Mouse (Mus musculus): ENCODE measurements around the gene Rasa2.
"Not testable (repeated sequence)": the region's sequence is repeated elsewhere in the genome, so short reads cannot be mapped to it uniquely, and the experiment has no call there.

The Rasa2 gene

GRCm38 (mm10) chr9:96583496-96583895 is 47.9 kb downstream of the Rasa2 start:
- no peak for DNase-seq (ENCODE audit: low spot score in 2 of 2)

DNA sequence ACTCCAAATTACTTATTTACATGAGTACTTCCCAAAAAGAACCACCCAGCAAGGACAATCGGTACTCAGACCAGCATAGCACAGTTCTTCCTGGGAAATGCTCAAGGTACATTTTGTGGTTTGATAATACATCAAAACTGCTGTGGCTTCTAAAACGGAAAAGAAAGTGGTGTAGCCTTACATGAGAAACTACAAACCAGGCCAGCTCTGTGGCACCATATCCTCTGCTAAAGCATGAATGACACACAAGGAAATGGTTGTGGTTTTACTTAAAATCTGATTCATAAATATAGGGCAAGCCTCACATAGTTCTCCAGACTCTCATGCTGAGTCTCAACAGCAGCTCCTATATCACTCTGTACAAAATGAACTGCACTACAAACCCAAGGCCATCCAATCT is 48.3 kb downstream of the Rasa2 start:
- DNase-seq (ENCODE audit: low spot score in 2 of 2), result no peak

- DNase-seq (ENCODE audit: low spot score in 2 of 2), result no peak
These were observed 53.2 kb downstream of the Rasa2 start for GRCm38 (mm10) chr9:96578190-96578589.

DNA sequence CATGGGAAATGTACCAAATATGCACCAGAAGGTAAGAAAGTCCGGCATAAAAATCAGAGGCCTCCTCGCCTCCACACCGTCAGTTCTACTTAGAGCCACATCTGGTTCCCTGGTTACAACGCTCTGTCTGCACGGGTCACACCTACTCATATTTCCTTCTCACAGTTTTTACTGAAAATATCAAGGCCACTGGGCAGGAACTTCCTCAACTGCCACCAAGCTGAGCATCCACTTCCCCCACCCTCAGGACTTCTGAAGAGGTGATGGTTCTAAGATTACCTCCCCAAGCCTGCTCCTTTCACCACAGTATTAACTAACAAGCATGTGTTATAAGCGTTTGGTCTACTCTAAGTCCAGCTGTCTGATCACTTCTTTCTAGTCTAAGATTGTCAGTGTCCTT is 53.7 kb downstream of the Rasa2 start:
- DNase-seq (ENCODE audit: low spot score in 2 of 2), result no peak

GRCm38 (mm10) chr9:96573252-96573651 is 58.2 kb downstream of the Rasa2 start:
- DNase-seq (ENCODE audit: low spot score in 2 of 2), result no peak

- DNase-seq (ENCODE audit: low spot score in 2 of 2), result no peak
These were observed 58.7 kb downstream of the Rasa2 start for GRCm38 (mm10) chr9:96572754-96573153.

GRCm38 (mm10) chr9:96566470-96566996 is 64.9 kb downstream of the Rasa2 start:
- no peak for DNase-seq (ENCODE audit: low spot score in 2 of 2)

DNA sequence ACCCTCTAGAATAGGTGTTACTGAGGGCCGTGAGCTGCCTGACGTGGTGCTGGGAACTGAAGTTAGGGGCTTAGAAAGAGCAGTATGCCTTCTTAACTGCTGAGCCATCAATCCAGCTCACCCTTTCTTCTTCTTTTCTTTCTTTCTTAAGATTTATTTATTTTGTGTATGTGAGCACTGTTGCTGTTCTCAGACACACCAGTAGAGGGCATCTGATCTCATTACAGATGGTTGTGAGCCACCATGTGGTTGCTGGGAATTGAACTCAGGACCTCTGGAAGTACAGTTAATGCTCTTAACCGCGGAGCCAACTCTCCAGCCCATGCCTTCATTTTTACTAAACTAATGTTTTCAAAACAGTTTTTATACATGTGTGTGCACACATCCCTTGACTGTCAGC is 67.9 kb downstream of the Rasa2 start:
- DNase-seq (ENCODE audit: low spot score in 2 of 2), result no peak

GRCm38 (mm10) chr9:96559148-96559547 is 72.3 kb downstream of the Rasa2 start:
- DNase-seq (ENCODE audit: low spot score in 2 of 2), result no peak

GRCm38 (mm10) chr9:96558594-96558993 is 72.8 kb downstream of the Rasa2 start:
- DNase-seq (ENCODE audit: low spot score in 2 of 2), result no peak

DNA sequence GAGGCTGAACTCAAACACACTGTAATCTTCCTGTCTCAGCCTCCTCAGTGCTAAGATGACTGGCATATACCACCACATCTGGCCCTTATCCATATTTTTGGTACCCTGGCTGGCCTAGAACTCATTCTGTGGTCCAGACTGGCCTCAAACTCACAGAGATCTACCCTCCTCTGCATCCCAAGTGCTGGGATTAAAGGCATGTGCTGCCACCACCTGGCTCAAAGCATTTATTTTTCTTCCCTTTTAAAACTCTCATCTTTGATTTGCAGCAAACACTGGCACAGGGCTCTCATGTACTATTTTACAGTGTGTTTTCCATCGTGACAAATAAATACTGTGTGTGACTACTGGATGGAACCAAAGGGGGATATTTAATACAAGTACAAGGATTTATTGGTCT is 77.3 kb downstream of the Rasa2 start:
- no peak for DNase-seq (ENCODE audit: low spot score in 2 of 2)

DNA sequence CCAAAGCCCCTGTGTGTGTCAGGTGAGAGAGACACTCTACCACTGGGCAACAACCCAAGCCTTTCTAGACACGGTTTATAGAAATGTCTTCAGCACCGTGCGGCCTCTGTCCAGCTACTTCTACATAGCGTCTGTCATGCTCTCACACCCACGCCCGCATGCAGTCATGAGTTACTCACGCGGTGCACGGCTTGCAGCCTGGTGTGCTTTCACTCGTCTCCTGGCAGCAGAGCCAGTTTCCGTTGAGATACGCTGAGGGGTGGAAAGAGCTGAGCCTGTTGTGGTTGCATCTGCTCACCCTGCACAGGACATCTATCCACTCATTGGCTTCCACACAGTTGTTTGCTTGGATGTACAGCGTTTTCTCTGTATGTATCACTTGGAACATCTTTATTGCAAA is 86.0 kb downstream of the Rasa2 start:
- no peak for DNase-seq (ENCODE audit: low spot score in 2 of 2)

GRCm38 (mm10) chr9:96543643-96544640 is 87.5 kb downstream of the Rasa2 start:
- peak in 1 of 2 experiments; percentile 30 for DNase-seq (ENCODE audit: low spot score in 2 of 2)

- DNase-seq (ENCODE audit: low spot score in 2 of 2), result no peak
These were observed 92.5 kb downstream of the Rasa2 start for GRCm38 (mm10) chr9:96538916-96539315.

GRCm38 (mm10) chr9:96537615-96537919 is 93.8 kb downstream of the Rasa2 start:
- DNase-seq (ENCODE audit: low spot score in 2 of 2), result no peak

DNA sequence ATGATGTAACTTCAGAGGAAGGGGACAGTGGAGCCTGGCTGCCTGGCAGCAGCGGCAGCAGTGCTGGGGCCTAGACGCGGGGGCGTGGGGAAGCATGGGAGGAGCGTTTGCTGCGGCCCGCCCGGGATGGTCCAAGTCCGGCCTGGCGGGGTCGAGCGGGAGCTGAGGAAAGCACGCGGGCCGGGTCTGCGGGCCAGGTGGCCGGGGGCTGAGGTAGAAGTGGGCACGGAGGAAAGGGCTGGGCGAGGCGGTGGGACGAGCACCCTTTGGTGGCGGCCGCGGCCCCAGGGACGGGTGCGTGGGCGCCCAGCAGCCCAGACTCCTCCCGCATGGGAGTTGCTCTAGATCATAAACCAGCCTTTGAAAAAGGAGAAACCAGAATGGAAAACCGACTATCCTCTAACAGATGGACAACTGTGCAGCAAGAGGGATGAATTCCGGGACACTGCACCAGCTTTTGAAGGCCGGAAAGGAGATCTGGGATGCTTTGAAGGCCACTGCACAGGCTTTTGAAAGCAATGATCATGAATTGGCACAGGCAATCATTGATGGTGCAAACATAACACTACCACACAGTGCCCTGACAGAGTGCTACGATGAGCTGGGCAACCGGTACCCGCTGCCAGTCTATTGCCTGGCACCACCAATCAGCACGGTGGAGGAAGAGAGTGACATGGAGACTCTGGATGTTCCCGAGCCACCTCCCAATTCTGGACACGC is 94.4 kb downstream of the Rasa2 start:
- peak in 1 of 2 experiments; percentile 29 for DNase-seq (ENCODE audit: low spot score in 2 of 2)

- not testable (repeated sequence) for DNase-seq (ENCODE audit: low spot score in 2 of 2)
These were observed 95.3 kb downstream of the Rasa2 start for GRCm38 (mm10) chr9:96536093-96536492.

DNA sequence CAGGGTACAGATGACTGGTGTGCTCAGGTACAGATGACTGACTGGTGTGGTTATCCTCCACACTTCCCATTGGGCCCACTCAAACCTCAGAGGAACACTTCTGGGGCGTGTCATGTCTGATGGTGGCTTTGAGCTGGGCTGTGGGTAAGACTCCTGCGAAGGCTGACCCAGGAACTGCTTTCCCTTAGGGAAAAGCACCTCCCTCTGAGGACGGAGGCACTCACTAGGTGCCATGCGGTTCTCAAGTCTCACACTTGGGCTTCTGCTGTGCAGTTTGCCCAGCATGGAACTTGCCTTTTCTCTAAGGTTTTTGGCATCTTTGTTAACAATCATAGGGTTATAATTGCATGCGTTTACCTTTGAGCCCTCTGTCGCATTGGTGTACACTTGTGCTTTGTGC is 96.0 kb downstream of the Rasa2 start:
- DNase-seq (ENCODE audit: low spot score in 2 of 2), result no peak

DNA sequence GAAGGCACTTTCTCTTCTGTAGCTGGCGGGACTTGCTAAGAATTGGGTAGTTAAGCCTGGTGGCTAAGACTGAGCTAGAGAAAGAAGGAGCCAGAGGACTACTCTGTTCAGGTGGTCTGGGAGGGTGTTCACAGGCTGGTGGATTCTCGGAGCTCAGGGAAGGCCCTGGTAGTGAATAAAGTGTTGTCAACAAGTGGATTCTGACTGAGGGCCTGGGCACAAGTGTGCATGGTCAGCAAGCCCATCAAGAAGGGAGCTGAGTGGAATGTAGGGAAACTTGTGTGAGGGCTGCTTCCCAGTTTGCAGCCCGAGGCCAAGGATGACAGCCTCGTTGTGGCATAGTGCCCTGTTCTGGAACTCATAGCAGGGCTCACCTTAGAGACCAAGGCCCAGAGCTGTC is 97.2 kb downstream of the Rasa2 start:
- DNase-seq (ENCODE audit: low spot score in 2 of 2), result no peak

- DNase-seq (ENCODE audit: low spot score in 2 of 2), result no peak
These were observed 97.9 kb downstream of the Rasa2 start for GRCm38 (mm10) chr9:96533476-96533875.

DNA sequence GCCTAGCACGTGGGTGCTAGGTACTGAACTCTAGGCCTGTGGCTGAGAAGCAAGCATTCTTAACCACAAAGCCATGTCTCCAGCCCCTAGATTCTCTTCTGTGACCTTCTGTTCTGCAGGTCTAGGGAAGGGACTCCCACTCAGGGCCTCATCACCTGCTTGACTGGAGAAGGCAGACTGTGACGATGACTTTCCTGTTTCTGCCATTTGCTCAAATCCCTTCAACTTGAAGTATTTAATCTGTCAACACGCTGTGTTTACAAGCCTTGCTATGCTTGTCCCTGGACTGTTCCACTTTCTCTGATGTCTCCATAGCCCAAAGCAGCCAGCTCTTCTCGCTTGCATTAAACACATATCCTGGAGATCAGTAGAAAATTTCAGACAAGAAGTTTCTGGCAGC is 98.9 kb downstream of the Rasa2 start:
- DNase-seq (ENCODE audit: low spot score in 2 of 2), result no peak

DNA sequence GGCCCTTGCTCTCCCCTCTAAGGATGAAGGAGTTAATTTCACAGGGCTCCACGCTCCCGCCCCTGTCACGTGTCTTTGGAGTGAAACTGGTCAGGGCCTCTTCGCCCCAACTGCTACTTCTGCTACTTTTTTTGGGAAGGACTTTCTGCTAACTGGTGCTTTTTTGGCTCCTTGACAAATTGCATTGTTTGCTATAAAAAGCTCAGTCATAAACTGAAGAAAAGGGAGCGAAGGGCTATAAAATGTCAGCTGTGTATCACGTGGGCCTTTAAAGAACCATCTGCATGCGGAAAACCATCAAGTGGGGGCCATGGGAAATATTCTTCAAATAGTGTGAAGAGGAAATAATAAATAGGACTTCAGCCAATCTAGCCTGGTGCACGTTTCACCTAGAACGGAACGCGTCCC is 100.7 kb downstream of the Rasa2 start:
- DNase-seq (ENCODE audit: low spot score in 2 of 2), result no peak

Data from frontal cortex, postnatal 10 days (tissue).